Mouse (Mus musculus): Measurements from ENCODE around the gene Myl4.
"Not testable (repeated sequence)": the region's sequence is repeated elsewhere in the genome, so short reads cannot be mapped to it uniquely, and the experiment has no call there.

Gene Myl4
- long read RNA-seq, experiment 1, partial matches to known transcripts = 0 of 2 reads
- long read RNA-seq, experiment 1, other reads (novel, unspliced or antisense) = 1 of 2 reads
- long read RNA-seq, experiment 2, partial matches to known transcripts = 0 of 4 reads
- long read RNA-seq, experiment 2, other reads (novel, unspliced or antisense) = 4 of 4 reads

- intact Hi-C loops (cut with DNase I) = no loop called here
Measured at GRCm38 (mm10) chr11:104550406-104550974, at the start of gene Myl4, which contains the start of gene Cdc27. Gene Myl4 (plus strand): TSS chr11:104550663. Gene Cdc27 (minus strand): TSS chr11:104550620.

GRCm38 (mm10) chr11:104508455-104508854 is 42.0 kb upstream of the Myl4 start:
- intact Hi-C loops (cut with DNase I) = no loop called here

GRCm38 (mm10) chr11:104510606-104511005 is 39.9 kb upstream of the Myl4 start:
- intact Hi-C loops (cut with DNase I) = no loop called here

GRCm38 (mm10) chr11:104512436-104512835 is 38.0 kb upstream of the Myl4 start:
- intact Hi-C loops (cut with DNase I) = no loop called here

GRCm38 (mm10) chr11:104525935-104526334 is 24.5 kb upstream of the Myl4 start:
- intact Hi-C loops (cut with DNase I) = no loop called here

GRCm38 (mm10) chr11:104536843-104537242 is 13.6 kb upstream of the Myl4 start:
- intact Hi-C loops (cut with DNase I) = no loop called here

GRCm38 (mm10) chr11:104537945-104538555 is 12.4 kb upstream of the Myl4 start:
- intact Hi-C loops (cut with DNase I) = no loop called here

GRCm38 (mm10) chr11:104539811-104540210 is 10.7 kb upstream of the Myl4 start:
- intact Hi-C loops (cut with DNase I) = no loop called here

- intact Hi-C loops (cut with DNase I) = not testable (repeated sequence)
Measured at GRCm38 (mm10) chr11:104543337-104543736, 7.1 kb upstream of the Myl4 start.

- intact Hi-C loops (cut with DNase I) = no loop called here
Measured at GRCm38 (mm10) chr11:104544507-104544906, 6.0 kb upstream of the Myl4 start.

- intact Hi-C loops (cut with DNase I) = no loop called here
Measured at GRCm38 (mm10) chr11:104547502-104547901, 3.0 kb upstream of the Myl4 start.

GRCm38 (mm10) chr11:104549438-104550405 is 741 bp upstream of the Myl4 start:
- intact Hi-C loops (cut with DNase I) = no loop called here

- intact Hi-C loops (cut with DNase I) = no loop called here
Measured at GRCm38 (mm10) chr11:104558065-104558464, 7.6 kb downstream of the Myl4 start.

GRCm38 (mm10) chr11:104558651-104559403 is 8.4 kb downstream of the Myl4 start:
- intact Hi-C loops (cut with DNase I) = no loop called here

GRCm38 (mm10) chr11:104560971-104561370 is 10.5 kb downstream of the Myl4 start:
- intact Hi-C loops (cut with DNase I) = no loop called here

GRCm38 (mm10) chr11:104563496-104563895 is 13.0 kb downstream of the Myl4 start:
- intact Hi-C loops (cut with DNase I) = no loop called here

- intact Hi-C loops (cut with DNase I) = no loop called here
Measured at GRCm38 (mm10) chr11:104565172-104565571, 14.7 kb downstream of the Myl4 start.

- intact Hi-C loops (cut with DNase I) = no loop called here
Measured at GRCm38 (mm10) chr11:104566097-104566496, 15.6 kb downstream of the Myl4 start.

GRCm38 (mm10) chr11:104566796-104567195 is 16.3 kb downstream of the Myl4 start:
- intact Hi-C loops (cut with DNase I) = no loop called here

GRCm38 (mm10) chr11:104567736-104568135 is 17.3 kb downstream of the Myl4 start:
- intact Hi-C loops (cut with DNase I) = no loop called here

- intact Hi-C loops (cut with DNase I) = no loop called here
Measured at GRCm38 (mm10) chr11:104568326-104568725, 17.9 kb downstream of the Myl4 start.

Measured in adrenal gland (tissue).